Mouse (Mus musculus): ENCODE data around the gene Rpl39l.
"Not testable (repeated sequence)": the region's sequence is repeated elsewhere in the genome, so short reads cannot be mapped to it uniquely, and the experiment has no call there.

Rpl39l gene

DNA sequence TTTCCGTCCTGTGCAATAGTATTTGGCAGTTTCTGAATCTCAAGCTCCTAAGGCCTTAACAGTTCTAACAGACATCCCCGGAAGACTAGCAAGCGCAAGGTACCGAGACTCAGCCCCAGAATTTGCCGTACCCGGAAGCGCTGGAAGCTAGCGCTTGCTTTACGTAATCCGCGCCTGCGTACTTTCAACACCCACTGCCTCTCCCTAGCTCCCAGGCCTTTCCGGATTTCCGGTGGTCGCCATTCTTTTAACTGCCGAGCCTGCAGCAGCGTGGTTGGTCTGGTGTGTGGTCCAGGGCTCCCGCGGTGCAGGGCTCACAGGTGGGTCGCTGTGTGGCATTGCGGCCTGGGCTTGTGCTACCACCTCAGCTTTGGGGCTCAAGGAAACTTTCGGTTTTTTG lies at the start of gene Rpl39l:
TSS of gene Rpl39l (plus strand) at position 222 of the 400 bp plus-strand sequence.
- DNase-seq (ENCODE audit: low spot score in 2 of 2) = no peak

DNA sequence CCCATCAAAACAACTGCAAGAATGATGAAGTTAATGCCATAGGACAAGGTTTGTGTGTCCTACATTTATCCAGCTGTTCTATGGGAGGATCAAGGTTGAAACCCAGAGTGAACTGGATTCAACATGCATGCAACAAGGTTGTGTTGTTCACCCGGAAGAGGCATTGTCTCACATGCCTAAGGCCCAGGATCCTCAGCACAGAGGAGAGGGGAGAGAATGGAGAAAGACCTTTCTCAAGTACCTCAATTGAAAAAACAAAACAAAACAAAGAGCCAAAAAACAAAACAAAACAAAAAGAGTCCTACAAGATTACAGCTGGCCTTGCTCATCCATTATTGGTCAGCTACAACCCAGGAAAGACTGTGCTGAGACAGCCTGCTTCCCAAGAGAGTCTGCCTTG lies 42.4 kb upstream of the Rpl39l start:
- no peak for DNase-seq (ENCODE audit: low spot score in 2 of 2)

- DNase-seq (ENCODE audit: low spot score in 2 of 2) = no peak
Observed at GRCm38 (mm10) chr16:10129052-10129911, 40.7 kb upstream of the Rpl39l start.

- DNase-seq (ENCODE audit: low spot score in 2 of 2) = no peak
Observed at GRCm38 (mm10) chr16:10143166-10143565, 26.9 kb upstream of the Rpl39l start.

DNA sequence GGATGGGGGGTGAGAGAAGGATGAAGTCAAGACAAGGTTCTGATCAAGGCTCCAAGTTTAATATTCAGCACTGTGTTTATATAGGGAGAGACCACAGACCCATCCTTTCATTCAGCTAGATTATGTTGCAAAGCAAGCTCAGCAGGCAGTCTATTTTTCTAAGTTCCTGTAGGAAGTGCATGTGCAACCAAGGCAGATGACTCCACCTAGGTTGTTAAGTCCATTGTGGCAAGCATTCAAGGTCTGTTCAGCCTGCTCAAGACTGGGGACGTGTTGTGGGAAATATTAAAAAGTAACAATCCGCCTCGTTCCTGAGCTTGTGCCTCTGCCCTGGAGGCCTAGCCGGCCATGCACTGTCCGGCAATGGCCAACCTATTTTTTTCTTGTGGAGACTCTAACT lies 22.6 kb upstream of the Rpl39l start:
- DNase-seq (ENCODE audit: low spot score in 2 of 2) = no peak

DNA sequence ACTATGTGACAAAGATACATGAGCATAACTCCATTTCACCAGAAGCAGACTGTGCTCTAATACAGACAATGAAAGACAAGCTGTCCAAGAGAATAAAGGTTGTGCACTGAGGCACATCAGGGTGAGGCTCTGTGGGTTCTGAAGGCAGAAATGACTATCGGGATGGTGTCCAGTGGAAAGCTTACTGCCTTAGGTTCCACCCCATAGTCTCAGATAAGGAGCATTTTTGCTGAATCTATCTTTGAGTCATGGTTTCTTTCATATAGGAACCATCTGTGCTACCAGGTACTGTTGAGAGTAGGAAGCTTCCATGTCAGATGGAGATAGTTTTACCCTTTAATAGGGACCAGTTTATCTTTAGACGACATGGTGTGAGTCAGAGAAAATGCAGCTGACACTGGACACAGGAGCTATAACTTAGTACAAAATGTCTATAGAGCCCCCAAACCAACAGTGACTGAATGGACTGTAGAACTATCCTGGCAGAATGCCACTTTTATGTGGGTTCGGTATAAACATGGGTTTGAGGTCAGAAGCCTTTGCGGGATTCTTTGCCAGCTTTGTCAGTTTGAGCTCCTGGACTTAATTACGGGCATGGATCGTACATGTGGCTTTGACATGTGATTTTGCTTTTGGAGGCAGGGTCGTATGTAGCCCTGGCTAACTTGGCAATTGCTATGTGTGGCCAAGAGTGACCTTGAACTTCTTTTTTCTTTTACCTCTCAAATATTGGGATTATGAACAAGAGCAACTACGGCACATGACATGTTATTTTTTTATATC lies 712 bp upstream of the Rpl39l start:
- no peak for DNase-seq (ENCODE audit: low spot score in 2 of 2)

DNA sequence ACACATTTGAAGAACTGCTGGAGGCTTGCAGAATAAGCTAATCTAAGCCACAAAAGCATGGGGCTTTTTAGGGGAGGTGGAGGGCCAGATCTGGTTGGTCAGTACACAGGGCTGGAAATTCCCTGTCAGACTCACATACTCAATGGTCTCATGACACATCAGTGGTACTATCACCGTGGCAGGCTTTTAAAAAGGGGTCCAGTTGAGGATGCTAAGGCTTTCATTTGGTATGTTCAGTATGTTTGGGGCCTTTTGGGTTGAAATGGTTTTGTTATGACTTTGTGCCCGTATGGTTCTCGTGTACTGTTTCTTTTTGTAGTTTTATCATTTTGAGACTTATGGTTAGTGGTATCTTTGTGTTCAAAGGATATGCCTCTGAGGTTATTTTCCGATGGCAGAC lies 1.2 kb downstream of the Rpl39l start:
- DNase-seq (ENCODE audit: low spot score in 2 of 2) = no peak

DNA sequence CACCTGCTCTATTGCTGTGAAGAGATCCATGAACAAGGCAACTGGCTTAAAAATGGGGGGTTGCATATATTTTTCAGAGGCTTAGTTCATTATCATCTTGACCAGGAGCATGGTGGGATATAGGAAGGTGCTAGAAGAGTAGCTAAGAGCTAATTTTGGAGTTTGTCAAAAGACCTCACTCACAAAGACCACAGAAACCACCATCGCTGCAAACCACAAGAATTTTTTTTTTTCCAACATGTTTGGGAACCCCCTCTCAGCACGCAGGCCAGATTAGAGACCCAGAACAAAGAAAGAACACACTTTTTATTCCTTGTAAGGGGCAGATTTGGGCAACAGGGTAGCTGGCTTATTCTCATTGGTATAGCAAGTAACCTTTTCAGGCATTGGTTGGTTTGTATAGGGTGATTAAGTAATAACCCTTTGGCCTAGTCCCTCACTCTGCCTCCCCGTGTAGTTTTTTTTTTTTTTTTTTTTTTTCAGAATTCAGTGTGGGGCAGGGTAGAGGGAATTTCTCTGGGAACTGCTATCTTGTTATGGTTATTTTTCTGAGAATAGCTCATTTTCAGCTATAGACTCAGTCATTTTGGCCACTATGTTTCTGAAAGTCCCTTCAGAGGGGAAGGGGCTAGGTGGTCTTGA lies 2.3 kb downstream of the Rpl39l start:
- no peak for DNase-seq (ENCODE audit: low spot score in 2 of 2)

DNA sequence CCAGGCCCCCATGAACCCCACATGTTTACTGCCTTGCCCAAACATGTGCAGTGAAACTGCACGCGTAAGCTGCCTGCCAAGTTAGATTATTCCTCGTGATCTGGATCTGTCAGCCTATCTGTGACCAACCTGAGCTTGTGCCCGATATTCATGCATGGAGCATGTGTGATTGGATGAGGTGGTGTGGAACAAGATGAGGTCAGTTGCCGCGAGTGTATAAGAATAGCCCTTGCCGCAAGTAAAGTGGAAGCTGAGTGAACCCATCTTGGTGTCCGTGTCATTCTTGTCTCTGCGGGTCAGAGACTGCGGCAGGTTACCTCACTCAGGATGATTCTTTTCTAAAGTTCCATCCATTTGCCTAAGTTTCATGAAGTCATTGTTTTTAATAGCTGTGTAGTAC lies 17.4 kb downstream of the Rpl39l start:
- DNase-seq (ENCODE audit: low spot score in 2 of 2) = not testable (repeated sequence)

DNA sequence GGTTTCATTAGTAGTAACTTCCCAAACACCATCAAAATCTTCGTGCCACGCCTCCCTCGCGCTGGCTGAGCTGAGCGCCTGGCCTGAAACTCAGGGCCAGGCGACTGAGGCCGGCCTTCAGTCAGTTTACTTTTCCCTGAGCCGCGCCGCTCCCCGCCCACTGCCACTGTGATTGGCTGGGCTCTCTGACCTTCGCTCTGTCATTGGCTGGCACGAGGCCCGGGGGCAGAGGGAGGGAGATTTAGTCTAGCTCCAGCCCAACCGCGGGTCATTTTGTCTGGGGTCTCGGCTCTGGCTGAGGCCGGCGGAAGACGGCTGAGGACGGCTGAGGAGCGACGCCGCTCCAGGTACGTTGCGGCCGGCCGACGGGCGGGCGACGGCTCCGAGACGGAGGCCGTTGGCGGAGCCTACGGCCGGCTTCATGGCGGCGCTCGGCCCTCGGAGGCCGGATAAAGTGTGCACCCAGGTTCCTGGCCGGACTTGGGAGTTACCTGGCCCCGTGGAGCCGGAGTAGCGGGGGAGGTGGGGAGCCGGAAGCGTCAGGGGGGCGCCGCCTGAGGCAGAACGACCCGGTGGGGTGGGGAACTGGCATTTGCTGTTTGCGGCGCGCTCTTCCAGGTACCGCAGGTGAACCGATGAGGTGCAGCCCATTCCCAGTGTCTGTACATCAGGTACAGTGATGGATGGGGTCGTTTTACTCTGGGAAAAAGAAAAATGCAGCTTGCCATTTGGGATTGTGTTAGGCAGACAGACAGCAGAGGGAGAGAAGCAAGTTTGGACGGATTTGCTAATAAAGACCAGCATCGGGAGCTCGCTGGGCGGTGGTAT lies 22.9 kb downstream of the Rpl39l start, which contains the start of gene Atf7ip2:
TSS of gene Atf7ip2 (plus strand) at position 34 of the 828 bp plus-strand sequence.
- DNase-seq (ENCODE audit: low spot score in 2 of 2) = peak; percentile 76

DNA sequence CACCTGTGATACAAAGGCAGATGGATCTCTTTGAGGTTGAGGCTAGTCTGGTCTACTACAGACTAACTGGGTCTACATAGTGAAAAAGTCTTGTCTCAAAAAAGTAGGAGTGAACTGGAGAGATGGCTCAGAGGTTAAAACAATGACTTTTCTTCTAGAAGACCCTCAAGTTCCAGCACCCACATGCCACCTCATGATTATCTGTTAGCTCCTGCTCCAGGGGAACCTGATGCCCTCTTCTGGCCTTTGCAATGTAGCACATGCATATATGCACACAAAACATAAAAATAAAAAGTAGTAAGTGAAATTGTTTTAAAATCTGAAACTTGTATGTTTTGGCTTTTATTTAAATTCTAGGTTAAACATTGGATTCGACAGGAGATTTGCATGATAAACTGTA lies 38.8 kb downstream of the Rpl39l start:
- DNase-seq (ENCODE audit: low spot score in 2 of 2) = no peak

DNA sequence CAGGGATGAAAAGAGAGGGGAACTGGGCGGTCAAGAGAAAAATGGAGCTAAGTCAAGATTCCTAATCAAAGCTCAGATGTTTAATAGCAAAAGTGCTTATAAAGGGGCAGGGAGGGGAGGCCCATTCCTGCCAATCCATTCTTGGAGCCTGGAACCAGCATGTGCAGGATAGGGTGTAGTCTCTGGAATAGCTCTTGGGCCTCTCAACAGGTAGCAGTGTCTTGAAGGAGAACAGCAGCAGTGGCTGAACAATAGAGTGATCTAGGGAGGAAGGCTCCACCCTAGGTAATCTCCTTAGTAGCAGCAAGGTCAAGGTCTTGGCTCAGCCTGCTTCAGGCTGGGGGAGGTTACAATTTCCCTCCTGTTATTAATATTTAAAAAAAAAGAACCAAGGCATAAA lies 46.3 kb downstream of the Rpl39l start:
- DNase-seq (ENCODE audit: low spot score in 2 of 2) = not testable (repeated sequence)

DNA sequence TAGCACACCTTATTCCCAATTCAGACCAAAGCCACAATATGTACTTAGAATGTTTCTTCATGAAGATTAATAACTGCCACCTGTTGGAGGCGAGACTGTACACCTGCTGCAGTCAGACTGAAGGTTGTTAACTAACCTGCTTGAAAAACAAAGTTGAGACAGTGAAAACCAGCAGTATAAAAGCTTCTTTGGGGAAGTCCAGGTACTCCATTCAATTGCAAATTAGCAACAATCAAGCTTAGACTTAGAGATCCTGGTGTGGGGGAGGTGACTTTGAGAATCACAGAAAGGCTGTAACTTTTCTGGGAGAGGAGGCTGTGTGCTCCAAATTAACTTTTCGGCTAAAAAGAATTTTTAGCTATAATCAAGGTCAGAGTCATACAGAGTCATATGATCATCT lies 47.0 kb downstream of the Rpl39l start:
- DNase-seq (ENCODE audit: low spot score in 2 of 2) = not testable (repeated sequence)
